Mouse (Mus musculus) inflammation-experienced regulatory T-cells, adult 6 months (primary cell): Measurements from ENCODE around the gene Utp3. TPM values are rescaled to one million over a fixed set of nuclear protein-coding genes. Genes with fewer than 3 reads are reported as not detected.
A peak's percentile ranks its signal among the peaks of the same experiment; 100 is the strongest.

Experiments used
- ATAC-seq: one replicate; pipeline ENCODE4 v1.8.0; 2017
- polyA plus RNA-seq, 3 experiments: library from polyadenylated mRNA; unstranded; fragments of 100-300 nt; shearing (Covaris generic); gene quantifications; one replicate each; pipeline ENCODE4 v1.2.1; 2017

The Utp3 gene
- polyA plus RNA-seq, 3 experiments from 2014 or later = 84.0 to 91.4 (median 88.5) TPM

DNA sequence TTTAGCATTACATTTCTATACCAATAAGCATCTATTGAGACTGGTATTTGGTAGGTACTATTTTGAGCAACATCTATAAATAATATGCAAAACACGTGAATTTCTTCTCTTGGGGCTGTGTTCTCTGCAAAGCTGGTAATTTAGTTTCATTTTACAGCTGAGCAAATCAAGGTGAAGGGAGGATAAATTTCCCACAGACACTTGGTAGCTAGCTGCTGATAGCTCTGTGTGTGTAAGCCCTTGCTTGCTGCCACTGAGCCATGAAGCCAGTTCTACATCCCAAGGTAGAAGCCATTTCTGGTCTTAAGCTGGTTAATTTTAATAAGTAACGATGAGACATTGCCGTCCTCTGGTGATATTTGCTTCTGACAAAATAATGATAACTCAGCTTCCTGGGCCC, 20.6 kb downstream of the Utp3 start:
- no peak for ATAC-seq

DNA sequence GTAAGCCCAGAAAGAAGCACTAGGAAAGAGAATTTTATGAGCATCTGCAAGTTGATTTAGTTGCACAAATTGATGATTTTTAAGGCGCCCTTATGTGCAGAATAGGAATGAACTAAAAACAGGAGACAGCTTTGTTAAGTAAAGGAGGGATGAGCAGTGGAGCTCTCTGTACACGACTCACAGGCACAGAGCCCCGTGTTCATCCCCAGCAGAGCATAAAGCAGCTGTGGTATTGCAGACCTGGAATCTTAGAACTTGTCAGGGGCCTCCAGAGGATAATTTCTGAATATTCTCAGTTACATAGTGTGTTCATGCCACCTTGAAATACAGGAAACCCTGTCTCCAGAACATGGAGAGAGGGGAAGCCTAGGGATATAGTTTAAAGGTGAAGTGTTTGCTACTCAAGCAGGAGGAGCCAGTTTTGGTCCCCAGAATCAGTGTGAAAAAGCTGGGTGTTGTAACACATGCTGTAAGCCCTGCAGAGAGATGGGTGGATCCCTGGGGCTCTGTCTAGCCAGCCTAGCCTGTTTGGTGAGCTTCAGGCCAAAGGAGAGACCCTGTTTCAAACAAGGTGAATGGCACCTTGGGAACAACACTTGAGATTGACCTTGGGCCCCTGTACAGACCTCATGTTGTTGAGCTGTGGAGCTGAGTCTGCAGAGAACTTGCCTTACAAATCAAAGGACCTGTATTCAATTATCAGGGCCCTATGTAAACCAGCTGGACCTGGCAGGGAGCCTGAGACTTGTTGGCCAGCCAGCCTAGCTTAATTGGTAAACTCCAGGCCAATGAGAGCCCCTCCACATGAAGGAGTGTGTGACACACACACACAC, 21.5 kb downstream of the Utp3 start:
- ATAC-seq = no peak

DNA sequence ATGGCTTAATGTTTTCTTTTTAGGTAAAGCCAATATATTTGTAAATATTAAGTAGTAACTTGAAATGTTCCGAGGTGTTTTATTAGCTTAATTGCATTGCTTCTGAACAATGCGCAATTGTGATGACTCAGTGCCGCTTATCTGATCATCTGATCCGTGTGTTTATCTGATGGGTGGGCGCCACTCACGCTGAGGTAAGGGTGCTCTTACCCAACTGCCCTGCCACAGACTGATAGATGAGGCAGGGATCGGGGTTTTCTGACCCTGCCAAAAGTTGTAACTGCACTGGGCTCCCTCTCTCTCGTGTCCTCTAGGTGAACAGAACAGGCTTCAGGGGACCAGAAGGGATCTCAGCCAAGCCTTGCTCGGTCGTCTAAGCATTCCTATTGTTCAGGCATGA, 26.4 kb downstream of the Utp3 start:
- no peak for ATAC-seq

DNA sequence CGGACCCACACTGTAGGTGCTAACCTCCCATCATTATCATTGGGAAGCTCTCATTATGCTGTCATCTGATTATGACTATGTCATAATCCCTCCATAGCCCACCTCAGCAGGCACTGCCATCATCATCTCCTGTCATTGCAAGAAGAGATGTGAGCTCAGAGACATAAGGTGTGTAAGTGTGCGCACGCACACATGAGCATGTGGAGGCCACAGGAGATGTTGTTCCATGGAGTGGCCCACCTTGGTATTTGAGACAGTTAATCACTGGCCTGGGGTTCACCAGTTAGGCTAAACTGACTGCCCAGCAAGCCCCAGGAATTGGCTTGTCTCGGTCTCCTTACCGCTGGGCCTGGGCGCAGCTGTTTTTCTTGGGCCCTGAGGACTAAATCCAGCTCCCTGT, 27.1 kb downstream of the Utp3 start:
- no peak for ATAC-seq

DNA sequence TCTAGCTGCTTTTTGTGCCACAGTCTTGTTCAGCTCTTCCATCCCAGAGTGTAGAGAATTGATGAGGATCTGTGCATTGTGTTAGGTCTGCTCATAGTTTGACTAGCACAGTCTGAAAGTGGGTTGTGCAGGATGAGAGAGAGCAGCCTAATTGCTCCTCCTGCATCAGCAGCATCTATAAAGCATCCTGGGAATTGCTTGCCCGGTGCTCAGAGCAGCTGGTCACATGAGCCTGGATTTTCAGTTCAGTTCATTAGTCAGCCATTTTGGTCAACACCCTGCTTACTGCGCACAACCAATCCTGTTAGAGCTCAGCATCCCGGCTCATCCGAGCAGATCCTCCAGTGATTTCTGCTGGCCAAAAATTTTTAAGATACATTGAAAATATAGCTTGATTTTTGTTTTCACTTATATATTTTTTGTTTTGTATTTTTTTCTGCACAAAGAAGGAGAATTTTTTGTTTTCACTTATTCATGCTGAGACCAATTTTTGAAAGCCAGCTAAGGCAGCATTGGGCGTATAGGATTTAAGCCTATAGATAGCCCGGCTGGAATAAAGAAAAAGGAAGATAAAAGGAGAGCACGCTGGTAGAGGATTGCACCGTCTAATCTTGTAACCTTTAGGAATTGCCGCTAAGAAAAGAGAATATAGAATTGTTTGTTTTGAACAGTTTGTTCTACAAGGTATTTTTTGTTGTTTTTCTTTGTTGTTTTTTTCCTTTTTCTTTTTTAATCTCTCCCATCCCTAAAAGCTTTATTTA, 29.2 kb downstream of the Utp3 start:
- ATAC-seq = no peak

DNA sequence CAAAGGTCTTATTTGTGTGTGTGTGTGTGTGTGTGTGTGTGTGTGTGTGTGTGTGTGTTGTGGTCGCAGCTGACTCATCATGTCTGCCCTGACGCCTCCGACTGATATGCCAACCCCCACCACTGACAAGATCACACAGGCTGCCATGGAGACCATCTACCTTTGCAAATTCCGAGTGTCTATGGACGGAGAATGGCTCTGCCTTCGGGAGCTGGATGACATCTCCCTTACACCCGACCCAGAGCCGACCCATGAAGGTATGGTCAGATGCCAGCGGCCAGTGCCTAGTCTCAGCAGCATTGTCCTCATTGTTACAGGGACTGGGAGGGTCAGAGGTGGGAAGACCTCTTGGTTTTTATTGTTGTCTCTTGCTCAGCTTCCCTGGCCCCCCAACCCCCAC, 29.8 kb downstream of the Utp3 start:
- no peak for ATAC-seq

DNA sequence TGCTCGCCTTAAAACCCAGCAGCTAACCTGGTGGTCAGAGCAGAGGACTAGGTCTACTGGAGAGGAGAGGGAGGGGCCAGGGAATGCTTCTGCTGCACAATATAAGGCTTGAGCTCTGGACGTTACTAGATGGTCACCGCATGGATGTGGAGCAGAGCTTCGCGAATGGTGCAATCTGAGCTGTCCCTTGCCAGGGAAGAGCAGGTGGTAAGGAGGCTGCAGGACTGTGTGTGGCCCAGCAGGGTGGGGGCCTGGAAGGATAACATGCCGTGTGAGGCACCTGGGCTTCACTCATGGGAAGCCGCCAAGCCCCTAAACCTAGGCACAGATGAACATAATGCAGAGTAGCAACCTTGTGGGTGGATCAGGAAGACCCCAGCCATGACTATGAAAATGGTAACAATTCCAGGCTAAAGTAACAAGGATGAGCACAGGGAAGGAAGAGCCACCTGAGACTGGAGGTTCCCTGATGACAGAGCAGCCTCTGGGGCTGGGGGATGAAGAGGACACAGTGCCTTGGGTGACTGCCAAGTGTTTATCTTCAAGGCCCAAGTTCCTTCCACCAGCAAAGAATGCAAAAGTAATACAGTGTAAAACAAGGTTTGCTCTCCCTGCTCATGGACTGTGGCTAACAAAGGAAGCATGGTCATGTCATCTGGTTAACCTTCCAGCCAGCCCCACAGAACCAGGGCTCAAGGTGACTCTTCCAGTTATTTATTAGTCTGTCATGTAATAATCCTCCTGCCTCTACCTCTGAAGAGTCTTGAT, 32.3 kb downstream of the Utp3 start:
- ATAC-seq = no peak

DNA sequence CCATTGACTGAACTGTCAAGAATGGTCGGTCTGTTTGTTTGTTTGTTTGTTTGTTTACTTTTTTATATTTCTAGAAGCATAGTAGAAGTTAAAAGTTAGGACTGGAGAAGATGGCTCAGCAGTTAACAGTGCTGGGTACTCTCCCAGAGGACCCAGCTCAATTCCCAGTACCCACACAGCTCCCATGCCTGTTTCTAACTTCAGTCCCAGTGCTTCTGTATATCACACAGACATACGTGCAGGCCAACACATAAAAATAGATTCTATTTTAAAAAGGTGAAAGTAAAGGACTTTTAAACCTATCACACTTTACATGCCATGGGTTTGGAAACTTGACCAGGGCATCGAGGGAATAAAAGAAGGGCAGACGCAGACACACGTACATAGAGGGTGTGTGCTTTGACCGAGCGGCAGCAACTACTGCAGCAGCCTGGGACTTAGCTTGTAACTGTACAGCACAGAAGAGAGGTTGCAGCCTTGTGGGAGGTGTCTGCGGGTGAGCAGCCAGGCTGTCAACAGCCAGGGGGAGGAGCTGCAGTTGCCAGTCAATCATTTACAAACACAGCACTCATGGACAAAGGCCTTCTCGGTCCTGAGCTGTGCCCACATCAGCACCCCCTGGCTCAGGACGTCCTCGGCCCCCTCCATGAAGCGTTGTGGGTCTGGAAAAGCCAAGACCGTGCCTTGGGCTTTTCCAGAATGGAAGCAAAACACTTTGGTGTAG, 33.1 kb downstream of the Utp3 start:
- no peak for ATAC-seq

DNA sequence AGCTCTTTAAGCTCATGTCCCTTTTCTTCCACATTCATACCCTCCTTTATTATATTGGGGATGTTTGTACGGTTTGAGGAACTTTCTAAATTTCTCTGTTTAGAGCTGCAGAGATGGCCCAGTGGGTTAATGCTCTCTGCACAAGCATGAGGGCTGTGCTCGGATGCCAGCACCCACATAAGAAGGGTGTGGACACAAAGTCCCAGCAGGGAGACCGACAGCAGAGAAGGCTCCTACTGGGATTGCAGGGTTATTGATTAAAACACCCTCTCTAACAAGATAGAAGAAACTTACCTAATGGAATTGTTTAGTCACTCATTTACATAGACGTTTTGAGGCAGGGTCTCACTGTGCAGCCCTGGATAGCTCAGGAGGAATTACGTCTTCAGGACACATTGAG, 34.2 kb downstream of the Utp3 start:
- ATAC-seq = no peak

DNA sequence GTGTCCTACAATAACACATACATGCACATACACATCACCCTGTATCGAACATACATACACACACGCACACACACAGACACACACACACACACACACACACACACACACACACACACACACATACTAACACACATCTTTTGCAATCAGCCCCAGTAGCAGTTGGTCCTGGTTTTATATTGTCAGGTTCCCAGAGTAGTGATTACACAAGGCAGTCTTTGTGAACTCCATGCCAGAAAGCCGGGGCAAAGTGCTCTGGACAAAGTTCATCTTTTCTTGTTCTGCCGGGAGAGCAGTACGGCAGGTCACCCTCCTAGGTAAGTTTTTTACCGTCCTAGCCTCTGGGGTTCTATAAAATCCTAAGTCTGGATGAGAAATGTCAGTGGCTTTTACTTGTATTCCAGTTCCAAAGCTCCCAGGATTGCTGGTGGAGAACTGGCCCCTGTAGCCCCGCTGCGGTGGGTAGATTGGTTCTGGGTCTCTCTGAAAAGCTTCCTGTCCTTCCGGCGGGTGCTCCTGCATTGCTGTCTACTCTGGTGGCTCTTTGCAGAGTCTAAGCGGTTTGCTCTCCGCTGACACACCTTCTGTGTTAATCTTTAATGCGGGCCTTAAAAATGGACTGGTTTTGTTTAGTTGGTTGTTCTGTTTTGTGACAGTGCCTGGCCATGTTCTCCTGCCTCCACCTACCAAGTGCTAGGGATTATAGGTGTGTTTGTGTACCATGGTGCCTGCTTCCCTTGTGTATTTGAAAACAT, 39.3 kb downstream of the Utp3 start:
- ATAC-seq = no peak

DNA sequence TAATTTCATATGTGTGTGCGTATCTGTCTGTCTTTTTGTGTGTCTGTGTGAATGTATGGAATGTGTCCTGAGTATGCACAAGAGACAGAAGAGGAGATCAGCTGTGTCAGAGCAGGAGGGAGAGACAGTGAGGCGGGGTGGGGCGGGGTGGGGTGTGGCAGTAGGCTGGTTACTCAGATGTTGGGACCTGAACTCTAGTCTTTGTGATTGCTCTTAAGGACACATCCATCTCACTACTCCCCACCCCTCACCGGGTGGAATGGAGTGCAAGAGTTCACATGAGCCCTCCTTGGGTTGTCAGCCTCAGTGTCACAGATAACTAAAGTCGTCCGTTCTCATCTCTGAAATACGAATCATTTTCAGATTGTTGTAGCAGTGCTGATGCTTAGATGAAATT, 39.9 kb downstream of the Utp3 start:
- no peak for ATAC-seq

DNA sequence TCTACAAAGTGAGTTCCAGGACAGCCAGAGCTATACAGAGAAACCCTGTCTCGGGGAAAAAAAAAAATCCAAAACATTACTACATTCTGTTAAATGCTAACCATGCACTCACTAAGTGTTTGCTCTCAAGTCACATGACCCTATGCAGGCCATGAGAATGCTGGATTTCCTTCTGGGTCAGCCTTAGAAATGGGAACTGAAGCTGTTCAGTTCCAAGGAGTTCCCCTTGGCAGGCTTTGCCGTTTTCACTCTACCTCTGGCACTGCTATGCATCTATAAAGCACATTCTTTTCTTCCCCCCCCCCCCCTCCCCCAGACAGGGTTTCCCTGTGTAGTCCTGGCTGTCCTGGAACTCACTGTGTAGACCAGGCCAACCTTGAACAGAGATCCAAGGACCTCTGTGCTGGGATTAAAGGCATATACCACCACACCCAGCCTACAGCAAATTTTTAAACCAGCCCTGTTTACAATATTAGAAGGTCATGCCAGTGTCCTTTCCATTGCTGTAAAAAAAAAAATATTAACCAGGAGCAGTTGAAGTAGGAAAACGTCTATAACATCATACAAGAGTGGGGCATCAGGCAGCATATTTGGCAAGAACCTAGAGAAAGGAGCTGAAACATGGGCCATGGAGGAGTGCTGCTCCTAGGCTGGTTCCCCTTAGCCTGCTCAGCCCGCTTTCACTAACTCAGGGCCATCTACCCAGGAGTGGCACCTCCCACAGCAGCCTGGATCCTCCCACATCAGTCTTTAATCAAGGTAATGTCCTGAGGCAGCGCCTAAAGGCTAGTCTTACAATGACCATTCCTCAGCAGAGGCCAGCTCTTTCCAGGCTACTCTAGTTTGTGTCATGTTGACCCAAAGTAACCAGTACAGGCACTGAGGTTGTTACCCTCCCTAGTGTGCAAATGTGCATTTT, 41.5 kb downstream of the Utp3 start:
- ATAC-seq = no peak

DNA sequence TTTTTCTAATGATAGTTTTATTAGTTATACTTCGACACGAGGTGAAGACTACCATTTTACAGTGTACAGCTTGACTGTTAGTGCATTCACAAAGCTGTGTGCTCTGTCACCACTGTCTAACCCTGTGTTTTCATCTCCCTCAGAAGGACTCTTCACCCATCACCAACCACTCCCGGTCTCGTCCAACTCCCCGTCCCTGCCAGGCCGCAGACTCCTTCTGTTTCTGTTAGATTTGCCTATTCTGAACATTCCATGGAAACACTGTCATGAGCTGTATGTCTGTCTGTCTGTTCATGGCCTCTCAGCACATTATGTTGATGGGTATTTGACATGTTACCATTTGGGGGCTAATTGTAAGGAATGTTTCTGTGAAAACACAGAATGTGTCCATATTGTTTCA, 44.7 kb downstream of the Utp3 start:
- no peak for ATAC-seq

DNA sequence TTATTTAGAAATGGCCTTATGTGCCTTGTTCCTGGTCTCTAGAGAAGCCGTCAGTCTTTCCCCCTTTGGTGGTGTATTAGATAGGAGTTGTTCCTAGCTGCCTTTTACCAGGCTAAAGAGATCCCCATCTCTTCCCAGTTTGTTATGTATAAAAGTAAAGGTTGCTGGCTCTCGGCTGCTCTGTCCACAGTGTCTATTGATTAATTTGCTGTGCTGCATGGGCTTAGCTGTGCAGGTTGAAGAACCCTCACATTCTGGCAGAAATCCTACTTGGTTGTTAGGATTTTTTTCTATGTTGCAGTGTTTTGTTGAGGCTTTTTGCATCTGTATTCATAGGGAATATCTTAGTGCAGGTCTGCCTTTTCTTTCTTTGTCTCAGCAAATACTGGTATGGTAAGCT, 47.8 kb downstream of the Utp3 start:
- no peak for ATAC-seq

DNA sequence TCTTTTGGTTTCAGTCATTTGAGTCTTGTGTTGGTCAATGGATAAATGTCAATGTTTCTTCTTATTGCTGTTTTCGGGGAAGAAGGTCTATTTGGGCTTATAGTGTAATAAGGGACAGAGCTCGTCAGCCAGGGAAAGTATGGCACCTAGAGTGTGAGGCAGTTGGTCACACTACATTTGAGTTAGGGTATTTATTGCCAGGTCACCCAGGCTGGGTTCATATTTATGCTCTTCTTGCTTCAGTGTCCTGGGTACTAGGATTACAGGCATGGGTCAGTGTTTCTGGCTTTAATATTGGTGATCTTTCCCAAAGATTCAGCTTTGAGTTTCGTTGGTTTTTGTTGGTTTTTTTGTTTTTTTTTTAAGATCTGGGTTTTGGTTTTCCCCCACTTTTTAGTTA, 48.5 kb downstream of the Utp3 start:
- no peak for ATAC-seq

DNA sequence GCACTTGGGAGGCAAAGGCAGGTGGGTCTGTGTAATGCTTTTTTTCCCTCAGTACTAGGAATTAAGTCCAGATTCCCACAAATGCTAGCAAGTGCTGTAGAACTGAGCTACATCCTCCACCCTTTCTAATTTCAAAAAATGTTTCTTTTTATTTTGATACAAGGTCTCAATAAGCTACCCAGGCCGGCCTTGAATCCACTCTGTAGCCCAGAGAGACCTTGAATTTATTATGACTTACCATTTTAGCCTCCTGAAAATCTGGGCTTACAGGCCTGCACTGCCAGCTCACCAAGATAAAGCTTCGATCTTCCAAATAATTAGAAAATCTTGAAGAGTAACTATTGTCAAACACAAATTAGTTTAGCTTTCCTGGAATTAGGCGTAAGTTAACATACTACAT, 49.8 kb downstream of the Utp3 start:
- ATAC-seq = no peak

DNA sequence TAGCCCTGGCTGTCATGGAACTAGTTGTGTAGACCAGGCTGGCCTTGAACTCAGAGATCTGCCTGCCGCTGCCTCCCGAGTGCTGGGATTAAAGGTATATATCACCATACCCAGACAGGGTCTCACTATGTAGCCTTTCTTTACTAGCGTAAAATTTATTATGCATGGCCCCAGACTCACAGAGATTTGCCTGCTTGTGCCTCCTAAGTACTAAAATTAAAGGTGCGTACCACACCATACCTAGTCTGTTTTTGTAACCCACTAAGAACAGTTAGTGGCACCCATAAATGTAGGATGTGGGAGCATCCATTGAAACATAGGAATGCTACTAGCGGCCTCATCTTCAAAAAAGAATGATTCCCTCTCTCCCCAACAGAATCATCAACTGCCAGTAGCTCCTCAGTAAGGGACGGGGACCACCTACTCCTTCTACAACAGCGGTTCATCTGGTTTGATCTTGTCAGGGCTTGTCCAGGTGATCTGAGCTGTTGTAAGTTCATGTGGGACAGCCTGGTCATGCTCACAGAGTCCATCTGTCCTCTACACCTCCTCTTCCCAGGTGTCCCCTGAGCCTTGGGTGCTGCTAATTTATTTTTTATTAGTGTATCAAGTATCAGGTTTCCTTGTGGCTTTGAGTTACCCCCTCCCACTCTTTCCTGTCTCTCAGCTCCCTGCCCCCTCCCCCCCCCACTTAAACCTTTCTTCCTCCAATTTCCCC, 50.5 kb downstream of the Utp3 start:
- peak; percentile 14 for ATAC-seq
